Mouse (Mus musculus): ENCODE results near the gene Chaf1b. TPM values are rescaled to one million over a fixed set of nuclear protein-coding genes. Genes with fewer than 3 reads are reported as not detected.
A peak's percentile ranks its signal among the peaks of the same experiment; 100 is the strongest.

Gene Chaf1b
- total and polyA plus RNA-seq, 3 experiments = 48.2 to 53.9 TPM; not detected in 1

- no peaks in the 10 kb centered on the region for H3K9me3 ChIP-seq (replicated peaks; ENCODE audit: insufficient read depth, low read length)
- no peaks in the 10 kb centered on the region for H3K27me3 ChIP-seq (ENCODE audit: control insufficient read depth in 1 of 2, insufficient read depth in 2 of 2, low read length in 2 of 2)
- peak overlapping the region; percentile 13 for H3K9ac ChIP-seq (ENCODE audit: control insufficient read depth, low read depth, low read length, poor library complexity, severe bottlenecking)
- peak; percentile 64 for DNase-seq (ENCODE audit: low read depth, low spot score)
- TF ChIP-seq POLR2AphosphoS2 (IDR thresholded peaks at IDR 0.05; ENCODE audit: low read length) = no peak
- no peak for TF ChIP-seq USF2 (IDR thresholded peaks at IDR 0.05; ENCODE audit: borderline replicate concordance in 1 of 2, insufficient read depth in 1 of 2, low read depth in 1 of 2, low read length in 2 of 2)
- TF ChIP-seq SIN3A (IDR thresholded peaks at IDR 0.05; ENCODE audit: low read length) = 0 out of 2 replicates have a peak, but pooled peaks have one; percentile 20
- no peak for TF ChIP-seq CHD1 (IDR thresholded peaks at IDR 0.05; ENCODE audit: low read depth, low read length)
- peak; percentile 9; the same call in 1 of the 2 replicates for TF ChIP-seq MXI1 (IDR thresholded peaks at IDR 0.05; ENCODE audit: low read depth, low read length)
- no peak for TF ChIP-seq ZMIZ1 (IDR thresholded peaks at IDR 0.05; ENCODE audit: low read depth, low read length)
- no peak for TF ChIP-seq GATA1 (IDR thresholded peaks at IDR 0.05; ENCODE audit: low read depth, low read length)
- peak; percentile 60; the same call in 1 of the 2 replicates for TF ChIP-seq ETS1 (IDR thresholded peaks at IDR 0.05; ENCODE audit: low read depth, low read length)
- no peak for TF ChIP-seq MYC (IDR thresholded peaks at IDR 0.05; ENCODE audit: low read depth, low read length)
- TF ChIP-seq UBTF (IDR thresholded peaks at IDR 0.05; ENCODE audit: borderline replicate concordance, insufficient read depth, low read depth, low read length) = no peak
- TF ChIP-seq CTCF (IDR thresholded peaks at IDR 0.05 in 2 of 3, conservative IDR thresholded peaks at IDR 0.05 in 1 of 3; ENCODE audit: control insufficient read depth in 1 of 3, insufficient read depth in 1 of 3, low read depth in 2 of 3, low read length in 3 of 3, poor library complexity in 1 of 3, severe bottlenecking in 1 of 3) = no peak
- TF ChIP-seq NRF1 (IDR thresholded peaks at IDR 0.05; ENCODE audit: insufficient read depth, low read depth, low read length, poor library complexity, severe bottlenecking) = no peak
- TF ChIP-seq BHLHE40 (IDR thresholded peaks at IDR 0.05; ENCODE audit: borderline replicate concordance, low read depth, low read length) = no peak
- TF ChIP-seq MAX (IDR thresholded peaks at IDR 0.05; ENCODE audit: low read length) = peak; percentile 49; the same call in 1 of the 2 replicates
- no peak for TF ChIP-seq TCF12 (IDR thresholded peaks at IDR 0.05; ENCODE audit: low read depth, low read length)
- TF ChIP-seq ZC3H11A (IDR thresholded peaks at IDR 0.05; ENCODE audit: low read depth, low read length) = no peak
- no peak for TF ChIP-seq TBP (IDR thresholded peaks at IDR 0.05; ENCODE audit: low read depth, low read length)
- no peak for TF ChIP-seq MEF2A (IDR thresholded peaks at IDR 0.05; ENCODE audit: extremely low read depth, insufficient replicate concordance, low read depth, low read length, poor library complexity, severe bottlenecking)
- no peak for TF ChIP-seq NELFE (IDR thresholded peaks at IDR 0.05; ENCODE audit: low read depth, low read length)
- no peak for TF ChIP-seq POLR2AphosphoS5 (IDR thresholded peaks at IDR 0.05; ENCODE audit: borderline replicate concordance, low read depth, low read length)
- TF ChIP-seq KAT2A (conservative IDR thresholded peaks at IDR 0.05; ENCODE audit: low read depth, low read length) = no peak
- TF ChIP-seq SMC3 (IDR thresholded peaks at IDR 0.05; ENCODE audit: low read depth, low read length) = no peak
- peak overlapping the region; percentile 46 for H3K27ac ChIP-seq (ENCODE audit: control insufficient read depth, low read depth, low read length)
- H3K4me3 ChIP-seq (ENCODE audit: control insufficient read depth in 1 of 2, insufficient read depth in 1 of 2, low read depth in 2 of 2, low read length in 2 of 2) = peak overlapping the region in 1 of 2 experiments; percentile 6; a peak in 1 of 4 replicates
- H3K4me1 ChIP-seq (ENCODE audit: control insufficient read depth in 1 of 2, insufficient read depth in 2 of 2, low read length in 2 of 2) = peaks cover 14 to 34% of the 10 kb centered on the region in 2 experiments
- H3K36me3 ChIP-seq (ENCODE audit: control insufficient read depth in 1 of 2, insufficient read depth in 2 of 2, low read length in 2 of 2) = peaks cover 0 to 22% of the 10 kb centered on the region in 2 experiments; a peak in 2 of 4 replicates
- no peaks in the 10 kb centered on the region for H3K79me2 ChIP-seq (ENCODE audit: control insufficient read depth, insufficient read depth, low read length, poor library complexity)
Observed at GRCm38 (mm10) chr16:93913881-93914576, 30.3 kb downstream of the Chaf1b start.

Data from MEL (cell line).